Mouse (Mus musculus) stomach, postnatal 0 days (tissue): Measurements from ENCODE around the gene Uhrf1bp1l. TPM values are rescaled to one million over a fixed set of nuclear protein-coding genes. Genes with fewer than 3 reads are reported as not detected.

ENCODE experiments used
- ATAC-seq: fragments of 200-750 bp; cut with Nextera tagmentation; 2 replicates; pipeline ENCODE4 v1.8.0; 2017; ENCODE audit not compliant: low FRiP score, low TSS enrichment
- DNase-seq: peaks from one replicate; pipeline ENCODE4 v3.0.0-alpha.2; 2016; ENCODE audit warnings: low spot score
- H3K27ac ChIP-seq: fragments of 300-500 bp; sonication (generic); replicated peaks from 2 replicates; pipeline ENCODE4 v1.5.1; 2014; ENCODE audit warnings: mild to moderate bottlenecking, control low read depth
- H3K27me3 ChIP-seq: fragments of 300-500 bp; sonication (generic); 2 replicates; pipeline ENCODE4 v1.6.1; 2014; ENCODE audit warnings: low read length; ENCODE audit not compliant: control insufficient read depth, insufficient read depth
- H3K36me3 ChIP-seq: fragments of 300-500 bp; sonication (generic); 2 replicates; pipeline ENCODE4 v1.6.1; 2014; ENCODE audit warnings: low read length, mixed read lengths; ENCODE audit not compliant: control insufficient read depth, insufficient read depth
- H3K4me1 ChIP-seq: fragments of 300-500 bp; sonication (generic); replicated peaks from 2 replicates; pipeline ENCODE4 v1.6.1; 2014; ENCODE audit warnings: antibody characterized with exemption; ENCODE audit not compliant: control insufficient read depth, insufficient read depth
- H3K4me2 ChIP-seq: fragments of 300-500 bp; sonication (generic); replicated peaks from 2 replicates; pipeline ENCODE4 v1.6.1; 2014; ENCODE audit warnings: low read depth, mild to moderate bottlenecking, control low read depth, moderate library complexity
- H3K4me3 ChIP-seq: fragments of 300-500 bp; sonication (generic); 2 replicates; pipeline ENCODE4 v1.5.1; 2014; ENCODE audit warnings: low read depth, low read length, control low read depth
- H3K9ac ChIP-seq: fragments of 300-500 bp; sonication (generic); 2 replicates; pipeline ENCODE4 v1.6.1; 2014; ENCODE audit warnings: mild to moderate bottlenecking, low read length, control low read depth, mixed read lengths
- H3K9me3 ChIP-seq: fragments of 300-500 bp; sonication (generic); 2 replicates; pipeline ENCODE4 v1.6.1; 2016; ENCODE audit warnings: low read length; ENCODE audit not compliant: control insufficient read depth
- CTCF ChIP-seq: IDR thresholded peaks from 2 replicates; pipeline ENCODE4 v1.5.1; 2016; ENCODE audit warnings: antibody characterized with exemption, low read depth, mild to moderate bottlenecking, moderate library complexity
- EP300 ChIP-seq: optimal IDR thresholded peaks from 2 replicates; pipeline ENCODE3; 2016; ENCODE audit warnings: antibody characterized with exemption
- WGBS: fragments of 180-500 bp; shearing (Covaris S2); extraction: QIAGEN DNeasy Blood & Tissue Kit; methylation state at CpG from one replicate; pipeline ENCODE4 v1.1.7; 2014; 5-methylcytosine and 5-hydroxymethylcytosine counted together
- polyA plus RNA-seq: library from polyadenylated mRNA; unstranded; fragments of >200 nt; fragmentation: Nextera tagmentation; extraction: Ambion mirVana; gene quantifications from 2 replicates; pipeline ENCODE4 v1.2.1, GENCODE M21; 2015

Gene Uhrf1bp1l
- polyA plus RNA-seq, 1 experiment from 2014 or later: 13.3 TPM

- Histone ChIP-seq H3K4me1 (no peaks in the 10 kb centered on the region), H3K9ac (no peak overlapping the region), H3K27ac (no peak overlapping the region), H3K36me3 (no peaks in the 10 kb centered on the region), H3K4me3 (no peak overlapping the region), H3K9me3 (no peaks in the 10 kb centered on the region), H3K27me3 (no peaks in the 10 kb centered on the region), H3K4me2 (no peak overlapping the region)
- ATAC-seq (no peak), DNase-seq (no peak)
- 69% methylated on average over 6 of the region's 7 CpGs for WGBS
- TF ChIP-seq CTCF: no peak
- no peak for TF ChIP-seq EP300
These were observed 5.1 kb upstream of the Uhrf1bp1l start for GRCm38 (mm10) chr10:89739703-89740102.

- 81% methylated on average over 6 of the region's 6 CpGs for WGBS
- TF ChIP-seq EP300: no peak
- no peak for TF ChIP-seq CTCF
- ATAC-seq: no peak
These were observed 3.8 kb upstream of the Uhrf1bp1l start for GRCm38 (mm10) chr10:89740995-89741394.

DNA sequence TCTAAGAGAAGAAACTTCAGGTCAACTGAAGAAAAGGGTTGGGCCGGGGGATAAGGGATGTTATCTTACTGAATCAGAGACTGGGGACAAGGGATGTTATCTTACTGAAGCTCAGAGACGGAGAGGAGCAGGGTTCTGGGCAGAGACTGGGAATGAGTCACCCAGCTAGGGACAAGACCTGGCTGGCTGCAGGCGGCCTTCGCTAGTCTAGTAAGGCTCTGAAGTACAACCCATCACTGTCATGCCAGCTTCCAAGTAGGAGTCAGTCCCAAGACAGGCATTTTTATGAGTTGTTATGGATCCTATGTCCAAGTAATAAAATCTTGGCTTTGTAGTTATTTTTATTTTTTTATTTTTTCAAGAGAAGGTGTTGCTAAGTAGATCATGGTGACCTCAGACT, 1.5 kb upstream of the Uhrf1bp1l start:
- Histone ChIP-seq H3K36me3 (no peaks in the 10 kb centered on the region), H3K4me3 (no peak overlapping the region), H3K9ac (no peak overlapping the region), H3K27ac (peak overlapping the region; percentile 63), H3K9me3 (no peaks in the 10 kb centered on the region), H3K4me1 (no peaks in the 10 kb centered on the region), H3K27me3 (no peaks in the 10 kb centered on the region), H3K4me2 (no peak overlapping the region; the same call in 1 of the 2 replicates)
- peak; percentile 53 for DNase-seq
- WGBS: 59% methylated on average over 4 of the region's 4 CpGs
- TF ChIP-seq CTCF (no peak), EP300 (no peak)
- ATAC-seq: peak; percentile 75

More at GRCm38 (mm10) chr10:89740995-89741394, 3.8 kb upstream of the Uhrf1bp1l start:
- Histone ChIP-seq H3K9ac (no peak overlapping the region), H3K4me1 (no peaks in the 10 kb centered on the region), H3K4me2 (no peak overlapping the region), H3K9me3 (no peaks in the 10 kb centered on the region), H3K4me3 (no peak overlapping the region), H3K36me3 (no peaks in the 10 kb centered on the region), H3K27ac (no peak overlapping the region), H3K27me3 (no peaks in the 10 kb centered on the region)
- no peak for DNase-seq

- peak overlapping the region; percentile 81 for H3K4me2 ChIP-seq
- no peaks in the 10 kb centered on the region for H3K36me3 ChIP-seq
- no peak overlapping the region for H3K27ac ChIP-seq
- no peak overlapping the region; the same call in 1 of the 2 replicates for H3K9ac ChIP-seq
- no peak for TF ChIP-seq EP300
- TF ChIP-seq CTCF: no peak
- DNase-seq: no peak
- ATAC-seq: no peak
- H3K9me3 ChIP-seq: no peaks in the 10 kb centered on the region
- peak overlapping the region; percentile 99 for H3K4me3 ChIP-seq
- H3K27me3 ChIP-seq: no peaks in the 10 kb centered on the region
- 13% methylated on average over 3 of the region's 3 CpGs for WGBS
- no peaks in the 10 kb centered on the region for H3K4me1 ChIP-seq
These were observed 450 bp upstream of the Uhrf1bp1l start for GRCm38 (mm10) chr10:89744341-89744740.

- no peak for ATAC-seq
- Histone ChIP-seq H3K4me1 (no peaks in the 10 kb centered on the region), H3K4me3 (peak overlapping the region; percentile 99), H3K9me3 (no peaks in the 10 kb centered on the region), H3K4me2 (peak overlapping the region; percentile 81), H3K36me3 (no peaks in the 10 kb centered on the region), H3K27ac (peak overlapping the region; percentile 94), H3K27me3 (no peaks in the 10 kb centered on the region), H3K9ac (peak overlapping the region; percentile 90)
- TF ChIP-seq EP300: no peak
- TF ChIP-seq CTCF: no peak
- no peak for DNase-seq
- 0% methylated on average over 14 of the region's 14 CpGs for WGBS
These were observed 852 bp downstream of the Uhrf1bp1l start for GRCm38 (mm10) chr10:89745666-89746020.

DNA sequence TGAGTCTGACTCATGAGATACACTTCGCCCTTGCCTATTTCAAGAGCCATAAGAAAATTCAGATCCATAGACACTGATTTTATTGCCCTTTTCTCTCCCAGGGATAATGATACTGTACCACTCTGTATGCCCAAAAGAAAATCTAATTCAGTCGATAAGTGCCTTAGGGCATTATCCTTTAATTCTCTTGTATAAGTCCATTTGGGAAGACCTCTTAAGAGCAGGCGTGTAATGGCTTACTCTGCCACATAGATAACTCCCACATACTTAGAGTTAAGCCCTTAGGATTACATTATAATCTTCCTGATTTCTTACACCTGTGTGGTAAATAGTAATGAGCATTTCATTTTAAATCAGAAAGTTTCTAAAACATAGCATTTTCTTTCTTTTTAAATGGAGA, 1.8 kb downstream of the Uhrf1bp1l start:
- no peak overlapping the region for H3K4me3 ChIP-seq
- TF ChIP-seq EP300: no peak
- no peak for TF ChIP-seq CTCF
- no peaks in the 10 kb centered on the region for H3K27me3 ChIP-seq
- DNase-seq (no peak), ATAC-seq (no peak)
- H3K36me3 ChIP-seq: no peaks in the 10 kb centered on the region
- 63% methylated on average over 3 of the region's 3 CpGs for WGBS
- H3K9ac ChIP-seq: no peak overlapping the region
- no peaks in the 10 kb centered on the region for H3K9me3 ChIP-seq
- no peak overlapping the region for H3K27ac ChIP-seq
- no peak overlapping the region for H3K4me2 ChIP-seq
- H3K4me1 ChIP-seq: no peaks in the 10 kb centered on the region
